Mouse (Mus musculus) hindbrain, embryonic 12.5 days (tissue): ENCODE data around the gene Pcgf1. TPM values are rescaled to one million over a fixed set of nuclear protein-coding genes. Genes with fewer than 3 reads are reported as not detected.

ENCODE experiments used
- ATAC-seq: fragments of 200-750 bp; cut with Nextera tagmentation; 2 replicates; pipeline ENCODE4 v1.8.0; 2017; ENCODE audit warnings: moderate TSS enrichment; ENCODE audit not compliant: low FRiP score
- H3K27ac ChIP-seq: fragments of 300-500 bp; sonication (generic); 2 replicates; pipeline ENCODE4 v1.5.1; 2016; ENCODE audit warnings: mild to moderate bottlenecking
- H3K27me3 ChIP-seq: fragments of 300-500 bp; sonication (generic); 2 replicates; pipeline ENCODE4 v1.6.1; 2016; ENCODE audit warnings: mild to moderate bottlenecking
- H3K36me3 ChIP-seq: fragments of 300-500 bp; sonication (generic); 2 replicates; pipeline ENCODE4 v1.6.1; 2016; ENCODE audit warnings: mild to moderate bottlenecking
- H3K4me1 ChIP-seq: fragments of 300-500 bp; sonication (generic); 2 replicates; pipeline ENCODE4 v1.6.1; 2016
- H3K4me2 ChIP-seq: fragments of 300-500 bp; sonication (generic); replicated peaks from 2 replicates; pipeline ENCODE4 v1.6.1; 2016; ENCODE audit warnings: mild to moderate bottlenecking
- H3K4me3 ChIP-seq: fragments of 300-500 bp; sonication (generic); 2 replicates; pipeline ENCODE4 v1.5.1; 2016; ENCODE audit warnings: mild to moderate bottlenecking
- H3K9ac ChIP-seq: fragments of 300-500 bp; sonication (generic); 2 replicates; pipeline ENCODE4 v1.6.1; 2016; ENCODE audit warnings: mild to moderate bottlenecking, moderate library complexity
- H3K9me3 ChIP-seq: fragments of 300-500 bp; sonication (generic); replicated peaks from 2 replicates; pipeline ENCODE4 v1.6.1; 2016; ENCODE audit warnings: mild to moderate bottlenecking
- WGBS: fragments of 180-500 bp; shearing (Covaris S2); methylation state at CpG from one replicate; pipeline ENCODE4 v1.1.7; 2016; 5-methylcytosine and 5-hydroxymethylcytosine counted together
- microRNA counts: library from miRNA; unstranded; fragments of <30 nt; microRNA quantifications from one replicate; lab custom pipeline; 2017
- microRNA-seq: library from miRNA; unstranded; fragments of <30 nt; microRNA quantifications from one replicate; pipeline ENCODE4, GENCODE M21; 2017
- polyA plus RNA-seq: library from polyadenylated mRNA; unstranded; fragments of >200 nt; fragmentation: Nextera tagmentation; extraction: Ambion mirVana; gene quantifications from 2 replicates; pipeline ENCODE4 v1.2.1, GENCODE M21; 2016

Gene Pcgf1
- polyA plus RNA-seq, 1 experiment from 2014 or later = 39.5 TPM

GRCm38 (mm10) chr6:83120930-83121862, 43.5 kb downstream of the Pcgf1 start, which contains the start of gene Wbp1:
Gene Wbp1, minus strand, starts transcription at chr6:83121559.
- under 1% methylated on average over 38 of the region's 38 CpGs for WGBS

GRCm38 (mm10) chr6:83121863-83122710, 44.4 kb downstream of the Pcgf1 start:
- peak overlapping the region; percentile 95 for H3K4me2 ChIP-seq
- H3K9me3 ChIP-seq = no peaks in the 10 kb centered on the region
- peak overlapping the region; percentile 97 for H3K9ac ChIP-seq
- peak overlapping the region; percentile 99 for H3K27ac ChIP-seq
- peak overlapping the region; percentile 82 for H3K4me3 ChIP-seq
- peaks cover 55% of the 10 kb centered on the region for H3K4me1 ChIP-seq
- H3K36me3 ChIP-seq = peaks cover 27% of the 10 kb centered on the region
- peak; percentile 11; the same call in 1 of the 2 replicates for ATAC-seq
- H3K27me3 ChIP-seq = no peaks in the 10 kb centered on the region
- 2% methylated on average over 46 of the region's 52 CpGs for whole genome bisulfite sequencing

More at GRCm38 (mm10) chr6:83120930-83121862, 43.5 kb downstream of the Pcgf1 start, which contains the start of gene Wbp1:
- peak within 1 kb of the TSS; percentile 97 for H3K9ac ChIP-seq
- H3K36me3 ChIP-seq = peaks cover 29% of the 10 kb centered on the region
- H3K27me3 ChIP-seq = no peaks in the 10 kb centered on the region
- no peaks in the 10 kb centered on the region for H3K9me3 ChIP-seq
- H3K27ac ChIP-seq = peak within 1 kb of the TSS; percentile 99
- peaks cover 64% of the 10 kb centered on the region for H3K4me1 ChIP-seq
- peak within 1 kb of the TSS; percentile 82 for H3K4me3 ChIP-seq
- H3K4me2 ChIP-seq = peak within 1 kb of the TSS; percentile 95
- ATAC-seq = peak; percentile 94

- Histone ChIP-seq H3K4me3 (peak overlapping the region; percentile 82), H3K9me3 (no peaks in the 10 kb centered on the region), H3K27me3 (no peaks in the 10 kb centered on the region), H3K4me1 (peaks cover 48% of the 10 kb centered on the region), H3K4me2 (peak overlapping the region; percentile 95), H3K27ac (no peak overlapping the region), H3K36me3 (peaks cover 18% of the 10 kb centered on the region), H3K9ac (peak overlapping the region; percentile 97; the same call in 1 of the 2 replicates)
- 67% methylated on average over 5 of the region's 5 CpGs for WGBS
- no peak for ATAC-seq
Observed at GRCm38 (mm10) chr6:83122961-83123360, 45.3 kb downstream of the Pcgf1 start.

- H3K27me3 ChIP-seq = no peaks in the 10 kb centered on the region
- under 1% methylated on average over 30 of the region's 30 CpGs for WGBS
- peak overlapping the region; percentile 79 for H3K9ac ChIP-seq
- H3K27ac ChIP-seq = peak overlapping the region; percentile 74
- no peaks in the 10 kb centered on the region for H3K9me3 ChIP-seq
- peak overlapping the region; percentile 71 for H3K4me2 ChIP-seq
- peaks cover 37% of the 10 kb centered on the region for H3K4me1 ChIP-seq
- ATAC-seq = no peak
- H3K4me3 ChIP-seq = peak overlapping the region; percentile 69
- H3K36me3 ChIP-seq = no peaks in the 10 kb centered on the region
Observed at GRCm38 (mm10) chr6:83124851-83125312, 47.2 kb downstream of the Pcgf1 start.

GRCm38 (mm10) chr6:83125331-83125730, 47.7 kb downstream of the Pcgf1 start, which contains the start of gene Ino80b:
Gene Ino80b, minus strand, starts transcription at chr6:83125431.
- no peaks in the 10 kb centered on the region for H3K36me3 ChIP-seq
- no peaks in the 10 kb centered on the region for H3K27me3 ChIP-seq
- H3K9me3 ChIP-seq = no peaks in the 10 kb centered on the region
- 23% methylated on average over 5 of the region's 5 CpGs for WGBS
- no peak for ATAC-seq
- peak within 1 kb of the TSS; percentile 74 for H3K27ac ChIP-seq
- peaks cover 32% of the 10 kb centered on the region for H3K4me1 ChIP-seq
- peak within 1 kb of the TSS; percentile 69 for H3K4me3 ChIP-seq
- H3K4me2 ChIP-seq = peak within 1 kb of the TSS; percentile 71
- H3K9ac ChIP-seq = peak within 1 kb of the TSS; percentile 79

- Histone ChIP-seq H3K4me3 (no peak overlapping the region), H3K4me2 (no peak overlapping the region), H3K9ac (no peak overlapping the region), H3K9me3 (no peaks in the 10 kb centered on the region), H3K27ac (no peak overlapping the region), H3K4me1 (peaks cover 24% of the 10 kb centered on the region), H3K27me3 (no peaks in the 10 kb centered on the region), H3K36me3 (no peaks in the 10 kb centered on the region)
- WGBS = 95% methylated on average over 5 of the region's 5 CpGs
- ATAC-seq = no peak
Observed at GRCm38 (mm10) chr6:83127419-83127818, 49.8 kb downstream of the Pcgf1 start.

MicroRNAs encoded within 50 kb of the gene (microRNA counts, 519-probe panel; counts per million panel counts)
- 470 counts per million, percentile 58 among the panel's probes with 10 or more counts for microRNA mmu-miR-3470a+mmu-miR-3470b (lab: Ali Mortazavi, UCI)

Small RNA genes within 50 kb of the gene (microRNA-seq; reads per million reads assigned to microRNA genes)
- gene Mir3470a (not detected), gene Mir7040 (not detected)

Other genes with a start within 250 kb of the Pcgf1 start
- gene Sema4f, start 138.1 kb upstream of the Pcgf1 start, polyA plus RNA-seq = 10.8 and 10.9 TPM in 2 replicates
- 0.20 and 1.1 TPM in 2 replicates for gene M1ap, start 131.0 kb upstream of the Pcgf1 start, polyA plus RNA-seq
- 8.5 and 10.3 TPM in 2 replicates for gene Dok1, start 44.4 kb upstream of the Pcgf1 start, polyA plus RNA-seq
- gene Loxl3, start 43.7 kb upstream of the Pcgf1 start, polyA plus RNA-seq = 16.8 and 19.2 TPM in 2 replicates
- 149 and 158 TPM in 2 replicates for gene Aup1, start 23.3 kb upstream of the Pcgf1 start, polyA plus RNA-seq
- gene Htra2, start 22.6 kb upstream of the Pcgf1 start, polyA plus RNA-seq = 59.9 and 63.4 TPM in 2 replicates
- 0.76 and 1.2 TPM in 2 replicates for gene Dqx1, start 20.0 kb upstream of the Pcgf1 start, polyA plus RNA-seq
- gene Tlx2, start 7.6 kb upstream of the Pcgf1 start, polyA plus RNA-seq = 4.4 and 6.0 TPM in 2 replicates
- gene Lbx2, start 8.5 kb downstream of the Pcgf1 start, polyA plus RNA-seq = 0.69 TPM in 1 of 2 replicates, not detected in the other
- 3.3 and 3.9 TPM in 2 replicates for gene Ccdc142, start 23.7 kb downstream of the Pcgf1 start, polyA plus RNA-seq
- 3.6 and 5.0 TPM in 2 replicates for gene Gm42688, start 23.7 kb downstream of the Pcgf1 start, polyA plus RNA-seq
- 110 and 124 TPM in 2 replicates for gene Mrpl53, start 31.2 kb downstream of the Pcgf1 start, polyA plus RNA-seq
- gene Mogs, start 37.6 kb downstream of the Pcgf1 start, polyA plus RNA-seq = 42.6 TPM in 2 replicates
- 206 and 212 TPM in 2 replicates for gene Wbp1, start 43.7 kb downstream of the Pcgf1 start, polyA plus RNA-seq
- gene Ino80b, start 47.6 kb downstream of the Pcgf1 start, polyA plus RNA-seq = 19.6 and 19.9 TPM in 2 replicates
- gene Rtkn, start 57.6 kb downstream of the Pcgf1 start, polyA plus RNA-seq = 40.7 and 42.6 TPM in 2 replicates
- 11.2 and 11.5 TPM in 2 replicates for gene Wdr54, start 78.5 kb downstream of the Pcgf1 start, polyA plus RNA-seq
- 4.4 and 5.2 TPM in 2 replicates for gene 1700003E16Rik, start 78.5 kb downstream of the Pcgf1 start, polyA plus RNA-seq
- 158 and 168 TPM in 2 replicates for gene Dctn1, start 88.1 kb downstream of the Pcgf1 start, polyA plus RNA-seq
- 5.0 and 6.1 TPM in 2 replicates for gene Slc4a5, start 142.0 kb downstream of the Pcgf1 start, polyA plus RNA-seq
- 29.8 and 30.0 TPM in 2 replicates for gene Mthfd2, start 248.0 kb downstream of the Pcgf1 start, polyA plus RNA-seq
- gene Mob1a, start 248.1 kb downstream of the Pcgf1 start, polyA plus RNA-seq = 52.5 and 55.4 TPM in 2 replicates